Mouse (Mus musculus) MEL (cell line): ENCODE data around the gene Wfdc12. TPM values are rescaled to one million over a fixed set of nuclear protein-coding genes. Genes with fewer than 3 reads are reported as not detected.

Experiments
- DNase-seq: peaks from one replicate; pipeline ENCODE4 v3.0.0; 2011; ENCODE audit warnings: low read depth, low spot score
- H3K27ac ChIP-seq: 2 replicates; pipeline ENCODE4 v1.5.1; 2012; ENCODE audit warnings: low read depth, mild to moderate bottlenecking, control low read depth, low read length, moderate library complexity; ENCODE audit not compliant: control insufficient read depth
- H3K27me3 ChIP-seq, 2 experiments: fragments of 150-350 bp in 1 of 2; sonication (generic) in 1 of 2; 2 replicates each; pipeline ENCODE4 v1.6.1; 2012; ENCODE audit warnings: low read length in 2 of 2, mild to moderate bottlenecking in 2 of 2, improper control_type of control experiment in 1 of 2, moderate library complexity in 1 of 2; ENCODE audit not compliant: insufficient read depth in 2 of 2, control insufficient read depth in 1 of 2
- H3K36me3 ChIP-seq, 2 experiments: 2 replicates each; pipeline ENCODE4 v1.6.1; 2012 to 2014; ENCODE audit warnings: low read length in 2 of 2, improper control_type of control experiment in 1 of 2, inconsistent platforms in 1 of 2, mild to moderate bottlenecking in 1 of 2; ENCODE audit not compliant: insufficient read depth in 2 of 2, control insufficient read depth in 1 of 2
- H3K4me1 ChIP-seq, 2 experiments: fragments of 150-350 bp in 1 of 2; sonication (generic) in 1 of 2; 2 replicates each; pipeline ENCODE4 v1.6.1; 2012; ENCODE audit warnings: low read length in 2 of 2, improper control_type of control experiment in 1 of 2, mild to moderate bottlenecking in 1 of 2; ENCODE audit not compliant: insufficient read depth in 2 of 2, control insufficient read depth in 1 of 2
- H3K4me3 ChIP-seq, 2 experiments: fragments of 150-350 bp in 1 of 2; sonication (generic) in 1 of 2; 2 replicates each; pipeline ENCODE4 v1.5.1; 2012; ENCODE audit warnings: low read depth in 2 of 2, low read length in 2 of 2, mild to moderate bottlenecking in 2 of 2, moderate library complexity in 2 of 2, control low read depth in 1 of 2, improper control_type of control experiment in 1 of 2; ENCODE audit not compliant: control insufficient read depth in 1 of 2, insufficient read depth in 1 of 2
- H3K79me2 ChIP-seq: 2 replicates; pipeline ENCODE4 v1.6.1; 2012; ENCODE audit warnings: mild to moderate bottlenecking, low read length, moderate library complexity; ENCODE audit not compliant: control insufficient read depth, poor library complexity, insufficient read depth
- H3K9ac ChIP-seq: 2 replicates; pipeline ENCODE4 v1.6.1; 2012; ENCODE audit warnings: low read depth, mild to moderate bottlenecking, control low read depth, low read length, moderate library complexity; ENCODE audit not compliant: control insufficient read depth, poor library complexity, severe bottlenecking
- H3K9me3 ChIP-seq: fragments of 150-350 bp; sonication (generic); replicated peaks from 2 replicates; pipeline ENCODE4 v1.6.1; 2012; ENCODE audit warnings: mild to moderate bottlenecking, low read length, improper control_type of control experiment, moderate library complexity; ENCODE audit not compliant: insufficient read depth
- CHD1 ChIP-seq: IDR thresholded peaks from 2 replicates; pipeline ENCODE4 v1.6.1; 2012; ENCODE audit warnings: low read depth, mild to moderate bottlenecking, inconsistent platforms, low read length, improper control_type of control experiment
- EP300 ChIP-seq, 2 experiments: IDR thresholded peaks; 2 replicates each; pipeline ENCODE4 v1.6.1; 2011; ENCODE audit warnings: improper control_type of control experiment in 2 of 2, low read length in 2 of 2, low read depth in 1 of 2, mild to moderate bottlenecking in 1 of 2
- GATA1 ChIP-seq: IDR thresholded peaks from 2 replicates; pipeline ENCODE4 v1.6.1; 2011; ENCODE audit warnings: low read depth, low read length, improper control_type of control experiment
- JUND ChIP-seq: IDR thresholded peaks from 2 replicates; pipeline ENCODE4 v1.6.1; 2011; ENCODE audit warnings: low read depth, mild to moderate bottlenecking, improper control_type of control experiment, low read length
- MAZ ChIP-seq: IDR thresholded peaks from 2 replicates; pipeline ENCODE4 v1.6.1; 2012; ENCODE audit warnings: low read depth, mild to moderate bottlenecking, inconsistent platforms, low read length, improper control_type of control experiment
- MYC ChIP-seq: IDR thresholded peaks from 2 replicates; pipeline ENCODE4 v1.6.1; 2011; ENCODE audit warnings: low read depth, mild to moderate bottlenecking, low read length, improper control_type of control experiment, moderate library complexity
- NELFE ChIP-seq: IDR thresholded peaks from 2 replicates; pipeline ENCODE4 v1.6.1; 2011; ENCODE audit warnings: low read depth, low read length, improper control_type of control experiment
- POLR2A ChIP-seq, 2 experiments: IDR thresholded peaks; 2 replicates each; pipeline ENCODE4 v1.6.1; 2011 to 2012; ENCODE audit warnings: low read length in 2 of 2, mild to moderate bottlenecking in 2 of 2, control low read depth in 1 of 2, improper control_type of control experiment in 1 of 2, low read depth in 1 of 2, moderate library complexity in 1 of 2; ENCODE audit not compliant: control insufficient read depth in 1 of 2, insufficient read depth in 1 of 2, poor library complexity in 1 of 2
- POLR2AphosphoS5 ChIP-seq: IDR thresholded peaks from 2 replicates; pipeline ENCODE4 v1.6.1; 2012; ENCODE audit warnings: low read depth, borderline replicate concordance, mild to moderate bottlenecking, inconsistent platforms, low read length, moderate library complexity, mixed read lengths
- SMC3 ChIP-seq: IDR thresholded peaks from 2 replicates; pipeline ENCODE4 v1.6.1; 2011; ENCODE audit warnings: low read depth, low read length, improper control_type of control experiment
- TBP ChIP-seq: IDR thresholded peaks from 2 replicates; pipeline ENCODE4 v1.8.0; 2011; ENCODE audit warnings: low read depth, low read length, improper control_type of control experiment
- USF1 ChIP-seq: IDR thresholded peaks from 2 replicates; pipeline ENCODE4 v1.6.1; 2014; ENCODE audit warnings: low read depth, mild to moderate bottlenecking, inconsistent platforms, low read length, improper control_type of control experiment, moderate library complexity
- USF2 ChIP-seq, 2 experiments: IDR thresholded peaks; 2 replicates each; pipeline ENCODE4 v1.6.1; 2011 to 2012; ENCODE audit warnings: improper control_type of control experiment in 2 of 2, low read length in 2 of 2, borderline replicate concordance in 1 of 2, inconsistent platforms in 1 of 2, low read depth in 1 of 2, mild to moderate bottlenecking in 1 of 2; ENCODE audit not compliant: insufficient read depth in 1 of 2
- polyA plus RNA-seq, 2 experiments: library from polyadenylated mRNA; stranded (reverse) in 1 of 2; unstranded in 1 of 2; fragments of >175 nt in 1 of 2; fragments of >200 nt in 1 of 2; gene quantifications; 2 replicates each; pipeline versions ENCODE4 v1.2.1 to v1.2.4; 2012; ENCODE audit warnings: low replicate concordance in 2 of 2, low read depth in 1 of 2; ENCODE audit not compliant: insufficient read length in 2 of 2, insufficient read depth in 1 of 2, missing spikeins in 1 of 2
- total RNA-seq: library from RNA; depleted of rRNA; stranded (reverse); fragments of 300-350 nt; gene quantifications from 2 replicates; pipeline ENCODE4 v1.2.3, GENCODE M21; 2012

Wfdc12 gene
- total and polyA plus RNA-seq, 3 experiments: 0.10 TPM; not detected in 2

GRCm38 (mm10) chr2:164180124-164180523, 10.3 kb downstream of the Wfdc12 start (continued):
- TF ChIP-seq USF1: no peak
- TF ChIP-seq, all 39 proteins: peak for 6

GRCm38 (mm10) chr2:164177831-164178230, 12.6 kb downstream of the Wfdc12 start:
- Histone ChIP-seq H3K36me3 (peaks cover 0 to 13% of the 10 kb centered on the region in 2 experiments; a peak in 2 of 4 replicates), H3K27me3 (no peaks in the 10 kb centered on the region; a peak in 1 of 4 replicates), H3K4me3 (no peak overlapping the region), H3K9ac (no peak overlapping the region), H3K79me2 (no peaks in the 10 kb centered on the region), H3K4me1 (peaks cover 11 to 17% of the 10 kb centered on the region in 2 experiments), H3K27ac (no peak overlapping the region), H3K9me3 (no peaks in the 10 kb centered on the region)
- no peak for DNase-seq
- TF ChIP-seq MAZ (no peak), GATA1 (no peak), NELFE (no peak), SMC3 (no peak), POLR2AphosphoS5 (no peak), TBP (no peak), CHD1 (no peak), POLR2A (IDR thresholded peaks at IDR 0.05; ENCODE audit: control insufficient read depth in 1 of 2, insufficient read depth in 1 of 2, low read depth in 1 of 2, low read length in 2 of 2, poor library complexity in 1 of 2) (no peak)

- H3K79me2 ChIP-seq: no peaks in the 10 kb centered on the region
- peak; percentile 35 for DNase-seq
- H3K4me3 ChIP-seq: no peak overlapping the region
- TF ChIP-seq GATA1 (no peak), USF2 (IDR thresholded peaks at IDR 0.05; ENCODE audit: borderline replicate concordance in 1 of 2, insufficient read depth in 1 of 2, low read depth in 1 of 2, low read length in 2 of 2) (no peak), MYC (no peak), EP300 (IDR thresholded peaks at IDR 0.05; ENCODE audit: low read depth in 1 of 2, low read length in 2 of 2) (peak in 1 of 2 experiments; percentile 31; a peak in 1 of 4 replicates), POLR2AphosphoS5 (no peak), JUND (no peak)
- TF ChIP-seq, all 39 proteins: peak for 1
- Histone ChIP-seq H3K27ac (no peak overlapping the region), H3K36me3 (peaks cover 0 to 13% of the 10 kb centered on the region in 2 experiments; a peak in 2 of 4 replicates), H3K9me3 (no peaks in the 10 kb centered on the region), H3K9ac (no peak overlapping the region), H3K4me1 (peaks cover 11 to 17% of the 10 kb centered on the region in 2 experiments), H3K27me3 (no peaks in the 10 kb centered on the region; a peak in 1 of 4 replicates)
These were observed 14.6 kb downstream of the Wfdc12 start for GRCm38 (mm10) chr2:164175850-164176249.
